Mouse (Mus musculus) left cerebral cortex, postnatal 36 days (tissue): Measurements from ENCODE around the gene Trim75. TPM values are rescaled to one million over a fixed set of nuclear protein-coding genes. Genes with fewer than 3 reads are reported as not detected.
"Not testable (repeated sequence)": the region's sequence is repeated elsewhere in the genome, so short reads cannot be mapped to it uniquely, and the experiment has no call there.

Experiments used
- DNase-seq, 2 experiments: peaks; one replicate each; pipeline ENCODE4 v3.0.0; 2021 to 2022; ENCODE audit warnings: low spot score in 2 of 2, mixed read lengths in 1 of 2
- intact Hi-C: fragments of 180-260 bp; cut with DNase I; formaldehyde crosslinking; loops from one replicate; pipeline ENCODE4 v1.15.1; 2025
- total RNA-seq, 2 experiments: library from RNA; stranded (reverse); gene quantifications; 2 replicates each; pipeline ENCODE4 v1.2.3; 2021

The Trim75 gene
- total RNA-seq = not detected

DNA sequence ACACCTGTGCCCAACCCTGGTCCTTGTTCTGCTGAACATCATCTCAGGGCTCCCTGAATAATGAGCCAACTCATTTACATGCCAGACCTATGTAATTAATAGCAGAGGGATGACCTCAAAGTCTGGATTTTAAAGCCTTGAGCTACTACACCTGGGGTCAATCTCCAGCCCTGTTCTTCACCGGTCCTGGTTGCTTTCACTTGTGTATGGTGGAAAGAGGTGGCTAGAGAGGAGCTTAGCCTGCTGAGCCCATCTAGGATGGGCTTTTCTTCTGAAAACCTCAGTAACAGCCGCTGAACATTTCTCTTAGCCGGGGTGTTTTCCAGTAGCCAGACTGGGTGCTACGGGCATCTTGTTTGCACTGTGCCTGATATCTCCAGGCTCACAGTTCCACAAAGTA lies at the start of gene Trim75:
Trim75 (minus strand) TSS at position 101 of the 400 bp plus-strand sequence.
- no peak for DNase-seq
- intact Hi-C loops = no loop called here

DNA sequence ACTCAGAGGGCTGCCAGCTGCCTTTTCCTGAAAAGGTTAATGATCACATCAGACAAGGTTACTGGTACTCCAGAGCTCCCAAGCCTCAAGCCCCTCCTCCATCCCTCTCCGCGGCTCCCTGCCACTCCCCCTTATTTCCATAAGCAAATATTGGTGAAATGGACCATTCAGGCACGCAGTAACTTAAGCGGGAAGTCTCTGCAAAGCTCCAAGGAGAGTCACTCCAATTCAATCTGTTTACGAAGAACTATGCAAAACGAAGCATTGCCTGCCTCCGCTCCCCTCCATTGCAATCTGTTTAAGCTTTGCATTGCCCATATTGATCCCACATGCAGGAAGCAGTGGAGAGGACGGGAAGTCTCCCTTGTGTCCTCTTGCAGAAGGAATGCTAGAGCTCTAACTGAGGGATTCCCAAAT lies 49.5 kb upstream of the Trim75 start, which contains the start of gene Apela:
Apela (minus strand) TSS at position 220 of the 417 bp plus-strand sequence.
- intact Hi-C loops = no loop called here
- DNase-seq = peak in 1 of 2 experiments; percentile 5

- DNase-seq = no peak
- intact Hi-C loops = no loop called here
These were observed 46.5 kb upstream of the Trim75 start for GRCm38 (mm10) chr8:65034136-65034535.

DNA sequence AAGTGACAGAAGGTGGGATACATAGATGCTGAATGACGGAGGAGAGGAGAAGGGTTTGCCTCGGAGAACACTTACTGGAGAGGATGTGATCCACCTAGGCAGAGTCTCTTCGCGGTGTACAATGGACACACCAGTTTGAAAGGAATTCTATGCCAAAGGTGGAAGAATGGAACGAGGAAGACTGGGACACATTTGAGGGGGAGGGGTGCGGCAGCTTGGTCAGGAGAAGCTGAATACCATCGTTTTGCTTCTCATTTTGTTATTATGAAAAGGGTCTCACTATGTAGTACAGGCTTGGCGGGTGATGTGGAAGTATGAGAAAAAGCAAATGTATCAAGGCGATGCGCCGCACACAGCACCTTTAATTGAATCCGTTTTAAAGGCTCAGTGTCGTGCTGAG lies 45.4 kb upstream of the Trim75 start:
- no peak for DNase-seq
- intact Hi-C loops = no loop called here

DNA sequence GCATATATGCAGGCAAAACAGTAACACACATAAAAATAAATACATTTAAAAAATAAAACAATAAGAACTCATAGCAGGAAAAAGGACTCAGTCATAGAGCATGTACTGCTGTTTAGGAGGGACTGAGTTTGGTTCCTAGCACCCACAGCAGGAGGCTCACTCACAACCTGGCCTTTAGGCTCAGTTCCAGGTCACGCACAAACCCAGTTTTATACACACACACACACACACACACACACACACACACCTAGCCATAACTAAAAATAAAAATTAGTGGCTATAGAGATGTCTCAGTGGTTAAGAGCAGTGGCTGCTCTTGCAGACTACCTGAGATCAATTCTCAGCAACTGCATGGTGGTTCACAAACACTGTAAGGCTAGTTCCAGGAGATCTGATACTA lies 44.5 kb upstream of the Trim75 start:
- intact Hi-C loops = no loop called here
- no peak for DNase-seq

- intact Hi-C loops = no loop called here
These were observed 43.3 kb upstream of the Trim75 start for GRCm38 (mm10) chr8:65030735-65031485.

DNA sequence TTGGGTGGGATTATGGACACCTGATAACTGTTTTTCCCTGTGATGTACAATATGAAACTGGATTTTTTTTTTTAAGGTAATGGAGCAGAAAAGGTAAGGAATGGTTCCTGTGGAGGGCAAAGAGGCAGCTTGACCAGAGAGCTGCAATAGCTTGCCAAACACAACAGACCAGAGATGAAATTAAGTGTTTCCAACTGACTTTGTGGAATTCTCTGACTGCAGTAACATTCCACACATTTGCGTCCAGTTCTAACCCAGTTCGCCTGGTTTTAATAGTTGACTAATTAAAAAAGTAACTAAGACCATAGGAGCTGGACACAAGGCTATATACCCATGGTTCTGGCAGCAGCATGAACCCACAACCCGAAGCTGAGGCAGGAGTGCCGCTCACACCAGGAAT lies 42.1 kb upstream of the Trim75 start:
- intact Hi-C loops = loop anchor here (10.0 kb wide), 1 partner anchor 1465 kb away; no protein-coding TSS in a partner anchor
- no peak for DNase-seq

More at GRCm38 (mm10) chr8:65030735-65031485, 43.3 kb upstream of the Trim75 start:
- DNase-seq = no peak

- intact Hi-C loops = loop anchor here (10.0 kb wide), 1 partner anchor 1466 kb away; no protein-coding TSS in a partner anchor
These were observed 41.5 kb upstream of the Trim75 start for GRCm38 (mm10) chr8:65028959-65029686.

DNA sequence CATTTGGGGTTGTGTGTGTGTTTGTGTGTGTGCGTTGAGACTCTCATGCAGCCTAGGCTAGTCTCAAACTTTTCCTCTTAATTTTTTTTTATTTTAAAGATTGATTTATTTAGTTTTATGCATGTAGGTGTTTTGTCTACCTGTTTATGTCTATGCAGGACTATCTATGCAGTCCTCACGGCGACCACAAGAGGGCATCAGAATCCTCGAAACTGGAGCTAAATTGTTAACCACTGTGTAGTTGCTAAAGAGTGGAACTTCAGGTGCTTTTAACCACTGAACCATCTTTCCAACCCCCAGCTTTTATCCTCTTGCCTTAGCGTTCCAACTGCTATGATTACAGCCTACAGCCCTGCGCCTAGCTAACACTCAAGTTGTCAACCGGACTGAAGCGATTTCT lies 34.9 kb upstream of the Trim75 start:
- peak; percentile 44 to 56 for DNase-seq
- intact Hi-C loops = loop anchor here (1.0 to 10.0 kb wide), 2 partner anchors 88 to 1472 kb away; no protein-coding TSS in a partner anchor

More at GRCm38 (mm10) chr8:65028959-65029686, 41.5 kb upstream of the Trim75 start:
- DNase-seq = no peak

DNA sequence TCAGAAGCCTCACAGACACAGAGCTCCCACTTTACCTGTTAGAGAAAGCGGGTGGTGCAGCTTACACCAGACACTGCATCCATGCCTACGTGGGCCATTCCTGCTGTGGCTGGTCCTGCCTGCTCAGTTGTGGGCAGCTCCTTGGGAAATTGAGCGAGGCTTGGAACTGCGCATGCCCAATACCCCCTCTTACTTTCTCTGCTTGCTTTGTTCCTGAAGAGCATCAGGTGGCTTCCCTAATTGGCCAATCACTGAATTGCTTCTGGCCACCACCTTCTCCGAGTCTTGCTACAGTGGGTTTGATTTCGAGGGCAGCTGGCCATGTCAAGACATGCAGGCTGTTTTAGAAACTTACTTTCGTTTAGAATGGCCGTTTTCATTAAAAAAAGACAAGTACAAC lies 30.8 kb upstream of the Trim75 start, which contains the start of the genes Trim61 and Trim60:
Trim61 (minus strand) TSS at position 101 of the 400 bp plus-strand sequence.
Trim60 (minus strand) TSS at position 162 of the 400 bp plus-strand sequence.
- intact Hi-C loops = no loop called here
- DNase-seq = no peak

DNA sequence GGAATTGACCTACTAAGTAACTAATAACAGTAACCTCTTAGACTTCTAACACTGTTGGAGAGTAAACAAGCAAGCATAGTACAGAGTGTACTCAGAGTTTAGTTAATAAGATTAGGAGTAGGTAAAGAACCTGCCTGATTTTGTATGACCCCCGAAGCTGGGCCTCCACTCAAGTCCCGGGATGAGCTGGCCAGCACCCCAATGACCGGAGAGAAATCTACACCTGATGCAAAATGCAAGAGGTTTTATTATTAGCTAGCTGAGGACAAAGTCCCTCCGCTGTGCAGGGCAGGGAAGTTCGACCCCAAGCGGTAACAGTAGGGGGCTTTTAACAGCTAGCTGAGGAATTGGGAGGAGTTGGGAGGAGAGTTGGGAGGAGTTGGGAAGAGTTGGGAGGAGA lies 20.0 kb upstream of the Trim75 start:
- intact Hi-C loops, DNase-seq: not testable (repeated sequence)

DNA sequence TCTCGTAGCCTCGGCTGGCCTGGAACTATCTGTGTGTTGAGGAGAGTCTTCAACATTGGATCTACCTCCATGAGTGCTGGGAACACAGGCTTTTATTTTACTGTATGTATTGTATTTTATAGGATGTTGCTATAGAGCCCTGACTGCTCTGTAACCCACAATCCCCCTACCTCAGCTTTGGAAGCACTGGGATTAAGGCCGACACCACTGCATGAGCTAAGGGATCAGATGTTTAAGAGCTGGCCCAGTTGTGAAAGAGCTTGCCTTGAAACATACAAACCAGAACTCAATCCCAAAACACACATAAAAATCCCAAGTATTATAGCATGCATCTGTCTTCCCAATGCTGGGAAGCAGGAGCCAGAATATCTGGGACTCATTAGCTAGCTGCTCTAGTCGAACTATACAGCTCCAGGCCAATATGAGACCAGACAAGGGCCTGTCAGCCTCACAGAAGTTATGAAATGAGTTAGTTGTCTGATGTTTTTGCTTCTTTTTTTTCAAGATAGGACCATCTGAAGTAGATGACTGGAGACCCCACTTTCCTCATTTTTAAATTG lies 11.3 kb upstream of the Trim75 start:
- no peak for DNase-seq
- intact Hi-C loops = no loop called here

DNA sequence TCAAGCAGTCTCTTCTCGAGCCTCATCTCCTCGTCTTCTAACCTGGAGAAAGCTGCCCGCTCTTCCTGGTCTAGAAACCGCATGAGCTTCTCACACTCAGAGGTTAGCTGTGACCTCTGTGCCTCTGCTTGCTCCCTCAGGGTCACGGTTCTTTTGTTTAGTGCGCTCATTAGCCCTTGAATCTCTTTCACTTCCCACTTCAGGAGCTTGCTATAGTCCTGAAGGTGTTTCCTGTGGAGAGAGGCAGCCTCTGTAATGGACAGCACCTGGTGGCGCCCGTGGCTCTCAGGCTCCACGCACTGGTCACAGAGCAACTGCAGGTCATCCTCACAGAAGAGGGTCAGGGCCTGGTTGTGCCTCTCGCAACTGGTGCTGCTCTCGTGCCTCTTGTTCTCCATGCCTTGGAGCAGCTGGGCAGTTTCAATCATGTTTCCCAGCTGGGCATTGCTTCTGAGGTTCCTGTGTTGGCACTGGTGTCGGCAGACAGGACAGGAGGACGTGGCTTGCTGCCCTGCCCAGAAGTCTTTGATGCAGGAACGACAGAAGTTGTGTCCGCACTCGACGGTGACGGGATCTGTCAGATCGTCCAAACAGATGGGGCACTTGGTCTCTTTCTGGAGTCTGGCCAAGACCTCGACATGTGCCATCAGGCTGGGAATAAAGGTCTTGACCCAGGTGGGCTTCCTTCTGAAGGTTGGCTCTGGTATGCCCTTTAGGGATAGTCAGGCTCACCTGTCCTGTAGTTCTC lies 4.3 kb downstream of the Trim75 start:
- no peak for DNase-seq
- intact Hi-C loops = no loop called here

- intact Hi-C loops = loop anchor here (10.0 kb wide), 1 partner anchor 152 kb away; no protein-coding TSS in a partner anchor
- no peak for DNase-seq
These were observed 24.8 kb downstream of the Trim75 start for GRCm38 (mm10) chr8:64962836-64963235.

GRCm38 (mm10) chr8:64959025-64959424 lies 28.6 kb downstream of the Trim75 start:
- intact Hi-C loops = no loop called here
- DNase-seq = no peak

DNA sequence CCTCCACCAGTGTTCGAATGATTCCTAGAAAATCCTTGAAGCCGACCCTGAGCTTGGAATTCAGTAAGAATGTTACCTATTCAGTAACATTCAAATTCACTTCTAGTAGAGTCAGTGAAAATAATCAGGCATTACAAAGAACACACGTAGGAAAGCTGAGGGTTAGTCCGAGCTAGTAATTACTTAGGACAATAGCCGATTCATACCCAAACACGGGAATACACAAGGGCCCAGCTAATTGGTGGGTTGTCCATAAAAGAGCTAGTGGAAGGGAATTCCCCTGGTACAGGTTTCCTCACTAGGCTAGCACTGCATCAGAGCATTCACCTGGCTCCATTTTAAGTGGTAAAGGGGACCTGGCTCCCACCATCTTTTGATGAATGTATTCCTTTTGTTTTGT lies 35.5 kb downstream of the Trim75 start:
- DNase-seq = no peak
- intact Hi-C loops = no loop called here

- intact Hi-C loops = no loop called here
These were observed 39.3 kb downstream of the Trim75 start for GRCm38 (mm10) chr8:64948371-64948770.

GRCm38 (mm10) chr8:64947698-64948034 lies 40.0 kb downstream of the Trim75 start:
- no peak for DNase-seq
- intact Hi-C loops = no loop called here

More at GRCm38 (mm10) chr8:64948371-64948770, 39.3 kb downstream of the Trim75 start:
- no peak for DNase-seq
